Mouse (Mus musculus) small intestine, adult 2 months (tissue): ENCODE measurements at regions not wholly inside any gene's neighbourhood (a gene's known extent, or its start where the extent isn't known, plus 50 kb on each side); places are given as distances from the start of the nearest gene placed in this dataset.

ENCODE experiments used
- CTCF ChIP-seq: fragments of 200-500 bp; IDR thresholded peaks from 2 replicates; pipeline ENCODE4 v1.5.1; 2012; ENCODE audit warnings: low read depth, mild to moderate bottlenecking, control low read depth, inconsistent platforms, low read length, moderate library complexity, mixed read lengths; ENCODE audit not compliant: insufficient replicate concordance, insufficient read length; ENCODE audit errors: extremely low read depth
- POLR2A ChIP-seq: fragments of 200-500 bp; IDR thresholded peaks from 2 replicates; pipeline ENCODE4 v1.6.1; 2012; ENCODE audit warnings: low read depth, mild to moderate bottlenecking, control low read depth, inconsistent platforms, low read length, moderate library complexity

- TF ChIP-seq POLR2A (no peak), CTCF (no peak)
Measured at GRCm38 (mm10) chr1:39105546-39106371, 87.8 kb upstream of the Npas2 start.
